Mouse (Mus musculus) ES-E14 (cell line): Measurements from ENCODE around the gene Epb41l4b. TPM values are rescaled to one million over a fixed set of nuclear protein-coding genes. Genes with fewer than 3 reads are reported as not detected.

ENCODE experiments used
- DNase-seq: peaks from one replicate; pipeline ENCODE4 v3.0.0-alpha.2; 2013; ENCODE audit warnings: low read depth, low spot score
- H3K27ac ChIP-seq: 2 replicates; pipeline ENCODE4 v1.5.1; 2012; ENCODE audit warnings: low read depth, mild to moderate bottlenecking, low read length, moderate library complexity, mixed read lengths; ENCODE audit not compliant: poor library complexity, insufficient read depth, severe bottlenecking
- H3K36me3 ChIP-seq: 2 replicates; pipeline ENCODE4 v1.6.1; 2012; ENCODE audit warnings: mild to moderate bottlenecking, low read length, moderate library complexity, mixed read lengths; ENCODE audit not compliant: control insufficient read depth, poor library complexity, insufficient read depth, severe bottlenecking
- H3K4me1 ChIP-seq, 2 experiments: fragments of 150-350 bp in 1 of 2; sonication (generic) in 1 of 2; 2 replicates each; pipeline ENCODE4 v1.6.1; 2012; ENCODE audit warnings: low read length in 2 of 2, mild to moderate bottlenecking in 1 of 2, mixed read lengths in 1 of 2; ENCODE audit not compliant: control insufficient read depth in 2 of 2, insufficient read depth in 2 of 2, poor library complexity in 1 of 2
- H3K4me3 ChIP-seq, 2 experiments: fragments of 150-350 bp in 1 of 2; sonication (generic) in 1 of 2; 2 replicates each; pipeline ENCODE4 v1.5.1; 2012; ENCODE audit warnings: low read length in 2 of 2, low read depth in 1 of 2, mild to moderate bottlenecking in 1 of 2, mixed read lengths in 1 of 2; ENCODE audit not compliant: insufficient read depth in 1 of 2, poor library complexity in 1 of 2, severe bottlenecking in 1 of 2
- H3K9ac ChIP-seq: 2 replicates; pipeline ENCODE4 v1.6.1; 2012; ENCODE audit warnings: low read depth, mild to moderate bottlenecking, low read length, mixed read lengths; ENCODE audit not compliant: poor library complexity, insufficient read depth, severe bottlenecking
- H3K9me3 ChIP-seq: fragments of 150-350 bp; sonication (generic); 2 replicates; pipeline ENCODE4 v1.6.1; 2012; ENCODE audit warnings: low read depth, mild to moderate bottlenecking, low read length; ENCODE audit not compliant: control insufficient read depth, insufficient read depth
- CHD2 ChIP-seq: IDR thresholded peaks from 2 replicates; pipeline ENCODE4 v1.6.1; 2014; ENCODE audit warnings: mild to moderate bottlenecking, low read depth, low read length, inconsistent platforms
- HCFC1 ChIP-seq: IDR thresholded peaks from 2 replicates; pipeline ENCODE4 v1.6.1; 2012; ENCODE audit warnings: low read length, inconsistent platforms, borderline replicate concordance; ENCODE audit not compliant: insufficient read depth
- MAFK ChIP-seq: IDR thresholded peaks from 2 replicates; pipeline ENCODE4 v1.6.1; 2014; ENCODE audit warnings: mild to moderate bottlenecking, low read depth, low read length, inconsistent platforms; ENCODE audit not compliant: insufficient read depth
- ZC3H11A ChIP-seq: IDR thresholded peaks from 2 replicates; pipeline ENCODE4 v1.6.1; 2012; ENCODE audit warnings: low read depth, mild to moderate bottlenecking, inconsistent platforms, low read length, borderline replicate concordance
- ZNF384 ChIP-seq: IDR thresholded peaks from 2 replicates; pipeline ENCODE4 v1.6.1; 2012; ENCODE audit warnings: low read depth, low read length, inconsistent platforms
- in situ Hi-C, 2 experiments: fragments of 600-800 bp; cut with MboI; formaldehyde crosslinking; loops; one replicate each; pipeline ENCODE4 v1.15.1; 2025; ENCODE audit warnings: low sequenced_read_pairs in 2 of 2, inconsistent platforms in 1 of 2; ENCODE audit not compliant: unreplicated experiment in 2 of 2
- total RNA-seq: library from RNA; depleted of rRNA; stranded (reverse); fragments of 300-350 nt; gene quantifications from 2 replicates; pipeline ENCODE4 v1.2.3, GENCODE M21; 2012

The Epb41l4b gene
- total RNA-seq, 1 experiment: 4.7 TPM

GRCm38 (mm10) chr4:57041211-57041610 is 102.0 kb downstream of the Epb41l4b start:
- in situ Hi-C loops: no loop called here
- no peak for DNase-seq
- H3K4me3 ChIP-seq: no peak overlapping the region
- peaks cover 3 to 9% of the 10 kb centered on the region in 2 experiments; a peak in 1 of 4 replicates for H3K4me1 ChIP-seq
- no peaks in the 10 kb centered on the region for H3K36me3 ChIP-seq
- TF ChIP-seq CHD2: no peak
- TF ChIP-seq ZNF384: no peak
- no peak for TF ChIP-seq HCFC1
- TF ChIP-seq ZC3H11A: no peak
- no peak for TF ChIP-seq MAFK
- no peak overlapping the region for H3K9ac ChIP-seq
- H3K9me3 ChIP-seq: no peaks in the 10 kb centered on the region
- no peak overlapping the region for H3K27ac ChIP-seq

GRCm38 (mm10) chr4:57040481-57040880 is 102.8 kb downstream of the Epb41l4b start:
- Histone ChIP-seq H3K4me3 (no peak overlapping the region), H3K36me3 (no peaks in the 10 kb centered on the region), H3K9ac (no peak overlapping the region), H3K4me1 (peaks cover 3 to 9% of the 10 kb centered on the region in 2 experiments; a peak in 1 of 4 replicates), H3K27ac (no peak overlapping the region), H3K9me3 (no peaks in the 10 kb centered on the region)
- in situ Hi-C loops: no loop called here
- no peak for TF ChIP-seq CHD2
- TF ChIP-seq MAFK: no peak
- no peak for TF ChIP-seq ZNF384
- no peak for TF ChIP-seq HCFC1
- TF ChIP-seq ZC3H11A: no peak
- no peak for DNase-seq

- Histone ChIP-seq H3K27ac (no peak overlapping the region), H3K4me3 (no peak overlapping the region), H3K36me3 (no peaks in the 10 kb centered on the region), H3K9me3 (no peaks in the 10 kb centered on the region), H3K4me1 (peaks cover 3 to 9% of the 10 kb centered on the region in 2 experiments; a peak in 1 of 4 replicates), H3K9ac (no peak overlapping the region)
- in situ Hi-C loops: no loop called here
- DNase-seq: no peak
- TF ChIP-seq HCFC1 (no peak), ZNF384 (no peak), MAFK (no peak), CHD2 (no peak), ZC3H11A (no peak)
Observed at GRCm38 (mm10) chr4:57039127-57040031, 103.9 kb downstream of the Epb41l4b start.

GRCm38 (mm10) chr4:57037554-57037953 is 105.7 kb downstream of the Epb41l4b start:
- in situ Hi-C loops: no loop called here
- H3K27ac ChIP-seq: no peak overlapping the region
- H3K4me1 ChIP-seq: peaks cover 3 to 9% of the 10 kb centered on the region in 2 experiments; a peak in 1 of 4 replicates
- no peak overlapping the region for H3K9ac ChIP-seq
- H3K36me3 ChIP-seq: no peaks in the 10 kb centered on the region
- no peak overlapping the region for H3K4me3 ChIP-seq
- DNase-seq: no peak
- H3K9me3 ChIP-seq: no peaks in the 10 kb centered on the region
- TF ChIP-seq ZNF384: no peak
- no peak for TF ChIP-seq MAFK
- TF ChIP-seq HCFC1: no peak
- no peak for TF ChIP-seq ZC3H11A
- no peak for TF ChIP-seq CHD2
